Mouse (Mus musculus): ENCODE measurements at regions not wholly inside any gene's neighbourhood (a gene's known extent, or its start where the extent isn't known, plus 50 kb on each side); places are given as distances from the start of the nearest gene placed in this dataset.

- TF ChIP-seq CTCF (IDR thresholded peaks at IDR 0.05; ENCODE audit: control insufficient read depth, insufficient read depth, insufficient read length) (no peak), MAX (IDR thresholded peaks at IDR 0.05) (no peak), USF1 (IDR thresholded peaks at IDR 0.05; ENCODE audit: low read depth) (no peak), MYOG (IDR thresholded peaks at IDR 0.05; ENCODE audit: control insufficient read depth, extremely low read depth, insufficient read length) (no peak), MYOD1 (IDR thresholded peaks at IDR 0.05; ENCODE audit: control insufficient read depth, insufficient read length, low read depth) (no peak), FOSL1 (IDR thresholded peaks at IDR 0.05; ENCODE audit: insufficient read depth, low read length, poor library complexity, severe bottlenecking) (no peak), CEBPB (IDR thresholded peaks at IDR 0.05; ENCODE audit: low read depth) (no peak)
Observed at GRCm38 (mm10) chr10:23610485-23610884, 176.6 kb downstream of the Rps12 start.

All from C2C12 (cell line).